In the genomic region with DNA sequence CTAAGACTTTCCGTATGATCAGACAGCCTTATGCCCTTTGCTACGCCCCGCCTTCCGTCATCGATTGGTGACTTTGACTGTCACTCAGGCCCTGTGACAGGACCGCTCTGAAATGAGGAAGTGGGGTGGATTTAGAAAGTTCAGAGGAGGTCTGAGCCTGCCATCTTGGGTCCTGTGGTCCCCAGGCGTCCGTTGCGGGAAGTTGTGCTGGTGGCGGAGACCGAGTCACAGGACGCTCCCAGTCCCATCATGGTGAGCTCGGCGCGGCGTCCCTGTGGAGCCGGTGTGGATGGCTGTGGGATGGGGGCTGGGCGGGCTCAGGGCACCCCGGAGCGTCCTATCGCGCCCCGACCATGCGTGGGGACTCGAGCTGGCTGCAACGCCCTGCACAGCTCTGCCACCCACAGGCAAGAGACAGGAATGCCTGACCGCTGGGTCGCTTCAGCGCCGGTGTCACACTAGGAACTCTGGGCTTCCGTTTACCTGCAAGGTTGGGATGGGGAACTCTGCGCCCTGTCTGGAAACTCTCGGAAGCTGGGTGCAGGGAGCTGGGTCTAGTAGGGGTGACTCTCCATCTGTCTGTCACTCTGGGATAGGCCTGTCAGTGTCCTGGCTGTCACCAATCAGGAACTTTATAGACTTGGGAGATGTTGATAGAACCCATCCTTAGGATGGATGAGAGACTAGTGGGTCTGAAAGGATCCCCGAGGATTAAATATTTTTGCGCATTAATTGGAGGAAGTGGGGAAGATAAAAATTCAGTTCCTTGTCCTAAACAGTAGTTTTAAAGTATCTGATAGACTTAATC, we compare ENCODE assay signal across 8 mouse cellular contexts. TPM values are rescaled to one million over a fixed set of nuclear protein-coding genes. Genes with fewer than 3 reads are reported as not detected.
DNase-seq lines count a peak whose midpoint lies in the region; ATAC-seq and TF ChIP-seq lines count a peak whose summit lies in the region.

Gene Zfp809, plus strand, starts transcription at position 134 of the 808 bp plus-strand sequence.

- H3K36me3 ChIP-seq in kidney, embryonic 14.5 days (ENCODE audit: control insufficient read depth, insufficient read depth, low read length), result no peaks in the 10 kb centered on the region
- H3K36me3 ChIP-seq in limb, embryonic 15.5 days, result no peaks in the 10 kb centered on the region

- peak within 1 kb of the TSS; percentile 68 for H3K4me2 ChIP-seq in kidney, embryonic 14.5 days (replicated peaks; ENCODE audit: low read depth, low read length)
- H3K4me2 ChIP-seq in limb, embryonic 15.5 days, result peak within 1 kb of the TSS; percentile 60

- peak; percentile 95 for DNase-seq in A20 (ENCODE audit: low read depth, low spot score)
- DNase-seq in heart, adult 9 months (ENCODE audit: low spot score in 2 of 2), result peak; percentile 98 to 99
- DNase-seq in monocyte, adult 2 months (ENCODE audit: low read depth in 1 of 2, low spot score in 2 of 2), result peak; percentile 96
- peak; percentile 99 for DNase-seq in spleen, postnatal 36 days (ENCODE audit: low spot score in 2 of 2)

- H3K9ac ChIP-seq in kidney, embryonic 14.5 days (ENCODE audit: low read depth, low read length), result peak within 1 kb of the TSS; percentile 70
- peak within 1 kb of the TSS; percentile 79 for H3K9ac ChIP-seq in limb, embryonic 15.5 days

- peaks cover 5% of the 10 kb centered on the region; the same call in 1 of the 2 replicates for H3K4me1 ChIP-seq in bone marrow macrophage, adult 2 months (ENCODE audit: control insufficient read depth, insufficient read depth, low read length)
- no peaks in the 10 kb centered on the region for H3K4me1 ChIP-seq in embryonic fibroblast, embryonic 13.5 days (ENCODE audit: control insufficient read depth, insufficient read depth, low read length)
- no peaks in the 10 kb centered on the region for H3K4me1 ChIP-seq in kidney, embryonic 14.5 days (ENCODE audit: control insufficient read depth, insufficient read depth, low read length)
- no peaks in the 10 kb centered on the region for H3K4me1 ChIP-seq in limb, embryonic 15.5 days

- no peak for TF ChIP-seq POLR2A in bone marrow macrophage, adult 2 months (IDR thresholded peaks at IDR 0.05; ENCODE audit: borderline replicate concordance, low read depth, low read length)
- peak; percentile 93 for TF ChIP-seq POLR2A in embryonic fibroblast, embryonic 13.5 days (IDR thresholded peaks at IDR 0.05; ENCODE audit: low read depth, low read length)

- H3K27me3 ChIP-seq in kidney, embryonic 14.5 days (ENCODE audit: control insufficient read depth, insufficient read depth, low read length), result no peaks in the 10 kb centered on the region
- H3K27me3 ChIP-seq in limb, embryonic 15.5 days, result no peaks in the 10 kb centered on the region

- WGBS in kidney, embryonic 14.5 days, result 2% methylated on average over 35 of the region's 35 CpGs
- 2% methylated on average over 35 of the region's 35 CpGs for WGBS in limb, embryonic 15.5 days

- H3K9me3 ChIP-seq in kidney, embryonic 14.5 days (ENCODE audit: control insufficient read depth, low read length), result peaks cover 3% of the 10 kb centered on the region; the same call in 1 of the 2 replicates
- no peaks in the 10 kb centered on the region for H3K9me3 ChIP-seq in limb, embryonic 15.5 days

- peak; percentile 99 for ATAC-seq in kidney, embryonic 14.5 days (ENCODE audit: low FRiP score, low TSS enrichment)
- peak; percentile 99 for ATAC-seq in limb, embryonic 15.5 days (ENCODE audit: insufficient number of reproducible peaks, low FRiP score, low TSS enrichment, low read depth)

- H3K27ac ChIP-seq in bone marrow macrophage, adult 2 months (ENCODE audit: insufficient read depth, low read depth, low read length), result peak within 1 kb of the TSS; percentile 78
- H3K27ac ChIP-seq in embryonic fibroblast, embryonic 13.5 days (ENCODE audit: insufficient read depth, low read length), result peak within 1 kb of the TSS; percentile 73
- peak within 1 kb of the TSS; percentile 77 for H3K27ac ChIP-seq in kidney, embryonic 14.5 days (ENCODE audit: low read depth, low read length)
- peak within 1 kb of the TSS; percentile 94 for H3K27ac ChIP-seq in limb, embryonic 15.5 days

- no peak; the same call in 1 of the 2 replicates for TF ChIP-seq CTCF in bone marrow macrophage, adult 2 months (IDR thresholded peaks at IDR 0.05; ENCODE audit: low read depth, low read length)
- peak; percentile 86; the same call in 1 of the 2 replicates for TF ChIP-seq CTCF in embryonic fibroblast, embryonic 13.5 days (IDR thresholded peaks at IDR 0.05; ENCODE audit: borderline replicate concordance, insufficient read depth, low read length)

- H3K4me3 ChIP-seq in bone marrow macrophage, adult 2 months (ENCODE audit: insufficient read depth, low read length), result peak within 1 kb of the TSS; percentile 75
- H3K4me3 ChIP-seq in embryonic fibroblast, embryonic 13.5 days (ENCODE audit: insufficient read depth, low read length), result peak within 1 kb of the TSS; percentile 96
- peak within 1 kb of the TSS; percentile 66 for H3K4me3 ChIP-seq in kidney, embryonic 14.5 days (ENCODE audit: low read length)
- H3K4me3 ChIP-seq in limb, embryonic 15.5 days, result peak within 1 kb of the TSS; percentile 81

RNA-seq across cellular contexts. Expression of gene Zfp809, which starts in this region (rescaled TPM):
- polyA plus RNA-seq in bone marrow macrophage, adult 2 months (2012; ENCODE audit: insufficient read depth, insufficient read length, missing spikeins), result 19.4 and 26.0 TPM in 2 replicates
- polyA plus RNA-seq in embryonic fibroblast, embryonic 13.5 days (2011; ENCODE audit: insufficient read length, low read depth, missing spikeins), result 35.7 and 38.8 TPM in 2 replicates
- 19.8 and 24.6 TPM in 2 replicates for polyA plus RNA-seq in kidney, embryonic 14.5 days (2014; fragmentation: Nextera tagmentation; extraction: Ambion mirVana)
- 16.5 and 17.7 TPM in 2 replicates for polyA plus RNA-seq in limb, embryonic 15.5 days (2015; fragmentation: Nextera tagmentation; extraction: Ambion mirVana)

Comparison
In these comparisons a context has a peak if more than half of its experiments do, and no peak if none do; other contexts are left out.
1. Peak in every context shown above with its lines: DNase-seq, ATAC-seq, H3K4me3 ChIP-seq and H3K27ac ChIP-seq.